Mouse (Mus musculus): ENCODE measurements around the gene Piezo1.

GRCm38 (mm10) chr8:122569329-122569728, 18.2 kb upstream of the Piezo1 start:
- TF ChIP-seq CTCF (IDR thresholded peaks at IDR 0.05; ENCODE audit: insufficient read depth, low read depth, low read length) = no peak
- no peak for TF ChIP-seq POLR2A (IDR thresholded peaks at IDR 0.05; ENCODE audit: insufficient read depth, low read depth, low read length)

Measured in olfactory bulb, adult 2 months (tissue).